Mouse (Mus musculus) granulocyte monocyte progenitor cell, adult 5-6 weeks (primary cell): ENCODE measurements around the gene Gm8773. TPM values are rescaled to one million over a fixed set of nuclear protein-coding genes. Genes with fewer than 3 reads are reported as not detected.

ENCODE experiments used
- ATAC-seq: replicated peaks from 2 replicates; pipeline ENCODE4 v1.8.0; 2016; ENCODE audit warnings: mild to moderate bottlenecking, moderate TSS enrichment, inconsistent platforms; ENCODE audit not compliant: poor library complexity, severe bottlenecking
- total RNA-seq, 2 experiments: library from RNA; stranded (forward) in 1 of 2; stranded (reverse) in 1 of 2; fragments of 200-712, 200-1000 nt in 1 of 2; fragments of >200 nt in 1 of 2; fragmentation: Nextera tagmentation in 1 of 2; gene quantifications; 2 replicates each; pipeline ENCODE4 v1.2.3; 2014 to 2017

Gm8773 gene
- total RNA-seq (2014; fragmentation: Nextera tagmentation) (not detected in 2 replicates), total RNA-seq (2017) (not detected in 2 replicates)

- peak; percentile 86 for ATAC-seq
Measured at GRCm38 (mm10) chr5:5573749-5574317, at the start of gene Gm8773. Gm8773 (plus strand) TSS chr5:5573799.

GRCm38 (mm10) chr5:5533656-5534420 lies 39.8 kb upstream of the Gm8773 start:
- no peak for ATAC-seq

GRCm38 (mm10) chr5:5536131-5536530 lies 37.5 kb upstream of the Gm8773 start:
- ATAC-seq = no peak

GRCm38 (mm10) chr5:5539771-5540170 lies 33.8 kb upstream of the Gm8773 start:
- ATAC-seq = no peak

- ATAC-seq = no peak
Measured at GRCm38 (mm10) chr5:5540385-5540784, 33.2 kb upstream of the Gm8773 start.

GRCm38 (mm10) chr5:5551110-5551509 lies 22.5 kb upstream of the Gm8773 start:
- peak; percentile 61 for ATAC-seq

- peak; percentile 97 for ATAC-seq
Measured at GRCm38 (mm10) chr5:5559079-5559740, 14.4 kb upstream of the Gm8773 start, which contains the start of gene Gtpbp10. Gtpbp10 (minus strand) TSS chr5:5559538.

GRCm38 (mm10) chr5:5559798-5560197 lies 13.8 kb upstream of the Gm8773 start:
- ATAC-seq = no peak

GRCm38 (mm10) chr5:5561041-5561706 lies 12.4 kb upstream of the Gm8773 start:
- ATAC-seq = peak; percentile 23; the same call in 1 of the 2 replicates

- ATAC-seq = no peak
Measured at GRCm38 (mm10) chr5:5562435-5562834, 11.2 kb upstream of the Gm8773 start.

- no peak for ATAC-seq
Measured at GRCm38 (mm10) chr5:5587686-5588085, 14.1 kb downstream of the Gm8773 start.

- ATAC-seq = no peak
Measured at GRCm38 (mm10) chr5:5610540-5610939, 36.9 kb downstream of the Gm8773 start.

- no peak for ATAC-seq
Measured at GRCm38 (mm10) chr5:5618329-5618728, 44.7 kb downstream of the Gm8773 start.

GRCm38 (mm10) chr5:5625491-5625890 lies 51.9 kb downstream of the Gm8773 start:
- no peak for ATAC-seq

Other genes with a start within 250 kb of the Gm8773 start
- 0.21 and 0.60 TPM in 2 replicates for gene Cdk14, start 153.5 kb upstream of the Gm8773 start, total RNA-seq (2014; fragmentation: Nextera tagmentation)
- 0.39 and 0.46 TPM in 2 replicates for gene Cdk14, start 153.5 kb upstream of the Gm8773 start, total RNA-seq (2017)
- not detected in 2 replicates for gene 1700015F17Rik, start 94.7 kb upstream of the Gm8773 start, total RNA-seq (2014; fragmentation: Nextera tagmentation)
- gene 1700015F17Rik, start 94.7 kb upstream of the Gm8773 start, total RNA-seq (2017) = not detected in 2 replicates
- 1.4 and 3.4 TPM in 2 replicates for gene Cldn12, start 58.8 kb upstream of the Gm8773 start, total RNA-seq (2014; fragmentation: Nextera tagmentation)
- gene Cldn12, start 58.8 kb upstream of the Gm8773 start, total RNA-seq (2017) = 4.2 and 7.5 TPM in 2 replicates
- 24.7 and 27.8 TPM in 2 replicates for gene Gtpbp10, start 14.3 kb upstream of the Gm8773 start, total RNA-seq (2014; fragmentation: Nextera tagmentation)
- gene Gtpbp10, start 14.3 kb upstream of the Gm8773 start, total RNA-seq (2017) = 31.3 and 37.1 TPM in 2 replicates
- gene Cfap69, start 90.4 kb downstream of the Gm8773 start, total RNA-seq (2014; fragmentation: Nextera tagmentation) = not detected in 2 replicates
- not detected in 2 replicates for gene Cfap69, start 90.4 kb downstream of the Gm8773 start, total RNA-seq (2017)
- gene Steap2, start 120.8 kb downstream of the Gm8773 start, total RNA-seq (2014; fragmentation: Nextera tagmentation) = not detected in 2 replicates
- gene Steap2, start 120.8 kb downstream of the Gm8773 start, total RNA-seq (2017) = not detected in 2 replicates
- gene Steap1, start 175.5 kb downstream of the Gm8773 start, total RNA-seq (2014; fragmentation: Nextera tagmentation) = not detected in 2 replicates
- not detected in 2 replicates for gene Steap1, start 175.5 kb downstream of the Gm8773 start, total RNA-seq (2017)